ENCODE assay signal across 8 mouse cellular contexts in genomic region chr9:45429951-45430697, GRCm38 (mm10). TPM values are rescaled to one million over a fixed set of nuclear protein-coding genes. Genes with fewer than 3 reads are reported as not detected.
DNase-seq lines count a peak whose midpoint lies in the region; ATAC-seq and TF ChIP-seq lines count a peak whose summit lies in the region.

No protein-coding gene starts in this region.

- H3K4me1 ChIP-seq in hindbrain, postnatal 0 days (ENCODE audit: insufficient read depth, low read length) = peaks cover 22% of the 10 kb centered on the region; the same call in 1 of the 2 replicates
- peaks cover 34% of the 10 kb centered on the region for H3K4me1 ChIP-seq in midbrain, embryonic 12.5 days

- peak; percentile 26 for DNase-seq in adrenal gland, postnatal 25 days
- no peak for DNase-seq in adrenal gland, adult 2 months
- peak; percentile 68 for DNase-seq in right cerebral cortex, adult 18-20 months
- DNase-seq in right cerebral cortex, postnatal 36 days (ENCODE audit: low spot score in 2 of 2) = no peak
- peak; percentile 61 for DNase-seq in hindbrain, postnatal 0 days (ENCODE audit: low spot score)
- no peak for DNase-seq in spleen, postnatal 36 days (ENCODE audit: low spot score in 2 of 2)
- no peak for DNase-seq in ovary, postnatal 14 days (ENCODE audit: low spot score)

- ATAC-seq in hindbrain, postnatal 0 days = peak; percentile 48
- ATAC-seq in midbrain, embryonic 12.5 days (ENCODE audit: low FRiP score, low read depth) = no peak; the same call in 1 of the 2 replicates

- no peak for TF ChIP-seq CTCF in hindbrain, postnatal 0 days (IDR thresholded peaks at IDR 0.05; ENCODE audit: low read depth)

- H3K4me3 ChIP-seq in hindbrain, postnatal 0 days (ENCODE audit: low read length) = peak overlapping the region; percentile 63
- H3K4me3 ChIP-seq in midbrain, embryonic 12.5 days = peak overlapping the region; percentile 45

- no peaks in the 10 kb centered on the region for H3K9me3 ChIP-seq in hindbrain, postnatal 0 days (ENCODE audit: low read length)
- H3K9me3 ChIP-seq in midbrain, embryonic 12.5 days = no peaks in the 10 kb centered on the region

- H3K9ac ChIP-seq in hindbrain, postnatal 0 days (replicated peaks; ENCODE audit: low read length) = peak overlapping the region; percentile 70
- H3K9ac ChIP-seq in midbrain, embryonic 12.5 days (replicated peaks) = peak overlapping the region; percentile 37

- peak overlapping the region; percentile 74 for H3K27ac ChIP-seq in hindbrain, postnatal 0 days
- no peak overlapping the region for H3K27ac ChIP-seq in midbrain, embryonic 12.5 days (replicated peaks)

- H3K27me3 ChIP-seq in hindbrain, postnatal 0 days (ENCODE audit: insufficient read depth, low read length) = no peaks in the 10 kb centered on the region; the same call in 1 of the 2 replicates
- peaks cover 66% of the 10 kb centered on the region for H3K27me3 ChIP-seq in midbrain, embryonic 12.5 days

- H3K36me3 ChIP-seq in hindbrain, postnatal 0 days (ENCODE audit: insufficient read depth, low read length) = no peaks in the 10 kb centered on the region
- H3K36me3 ChIP-seq in midbrain, embryonic 12.5 days = no peaks in the 10 kb centered on the region

- peak overlapping the region; percentile 86 for H3K4me2 ChIP-seq in hindbrain, postnatal 0 days (ENCODE audit: low read depth, low read length)
- H3K4me2 ChIP-seq in midbrain, embryonic 12.5 days (replicated peaks) = peak overlapping the region; percentile 61

- WGBS in hindbrain, postnatal 0 days = 2% methylated on average over 53 of the region's 54 CpGs
- WGBS in midbrain, embryonic 12.5 days = 2% methylated on average over 50 of the region's 54 CpGs

RNA-seq across cellular contexts. Expression of gene Dscaml1, which starts 3.7 kb away (rescaled TPM):
- 0.62 and 1.5 TPM in 2 replicates for total RNA-seq in adrenal gland, postnatal 25 days (2021)
- total RNA-seq in adrenal gland, adult 2 months (2021) = 1 to 10 TPM in 1 of 2 experiments, under 1 TPM in 1; 0.55 to 1.3 TPM
- polyA plus RNA-seq in adrenal gland, adult 2 months (2012; rRNA removed) = 2.9 and 4.1 TPM in 2 replicates
- 37.5 and 47.4 TPM in 2 replicates for total RNA-seq in hindbrain, postnatal 0 days (2014; rRNA removed)
- polyA plus RNA-seq in hindbrain, postnatal 0 days (2015; fragmentation: Nextera tagmentation; extraction: Ambion mirVana) = 10.5 and 12.4 TPM in 2 replicates
- polyA plus RNA-seq in midbrain, embryonic 12.5 days (2016; fragmentation: Nextera tagmentation; extraction: Ambion mirVana) = 2.0 and 2.3 TPM in 2 replicates

RNA-seq across cellular contexts. Expression of gene Fxyd2, which starts 30.7 kb away (rescaled TPM):
- total RNA-seq in adrenal gland, postnatal 25 days (2021) = 2.9 and 3.4 TPM in 2 replicates
- 1 to 10 TPM; 5.0 to 5.2 TPM for total RNA-seq in adrenal gland, adult 2 months (2021)
- polyA plus RNA-seq in adrenal gland, adult 2 months (2012; rRNA removed) = 11.7 and 13.8 TPM in 2 replicates
- total RNA-seq in hindbrain, postnatal 0 days (2014; rRNA removed) = 17.1 and 18.6 TPM in 2 replicates
- polyA plus RNA-seq in hindbrain, postnatal 0 days (2015; fragmentation: Nextera tagmentation; extraction: Ambion mirVana) = 19.5 and 21.5 TPM in 2 replicates
- polyA plus RNA-seq in midbrain, embryonic 12.5 days (2016; fragmentation: Nextera tagmentation; extraction: Ambion mirVana) = 2.9 and 3.0 TPM in 2 replicates

Comparison
In these comparisons a context has a peak if more than half of its experiments do, and no peak if none do; other contexts are left out.
1. DNase-seq: peak in adrenal gland, postnatal 25 days (single experiment), right cerebral cortex, adult 18-20 months (single experiment) and hindbrain, postnatal 0 days (single experiment); none in adrenal gland, adult 2 months (single experiment), right cerebral cortex, postnatal 36 days (0 of 2), spleen, postnatal 36 days (0 of 2) and ovary, postnatal 14 days (single experiment).
2. RNA of gene Dscaml1, which starts 3.7 kb away (total RNA-seq): 37.5 to 47.4 TPM in hindbrain, postnatal 0 days; 0.62 to 1.5 TPM in adrenal gland, postnatal 25 days and 0.55 to 1.3 TPM in adrenal gland, adult 2 months; every median in the first group is over 10 times any median in the second.